Mouse (Mus musculus) cortical plate, adult 2 months (tissue): ENCODE data around the gene Gphn.

ENCODE experiments used
- CTCF ChIP-seq: fragments of 200-500 bp; IDR thresholded peaks from 2 replicates; pipeline ENCODE4 v1.5.1; 2011; ENCODE audit warnings: mild to moderate bottlenecking, control low read depth, low read length; ENCODE audit not compliant: insufficient read depth; ENCODE audit errors: extremely low read depth
- POLR2A ChIP-seq: fragments of 200-500 bp; IDR thresholded peaks from 2 replicates; pipeline ENCODE4 v1.6.1; 2011; ENCODE audit warnings: mild to moderate bottlenecking, low read length, control low read depth; ENCODE audit not compliant: insufficient read depth; ENCODE audit errors: extremely low read depth

- TF ChIP-seq CTCF = no peak
- no peak for TF ChIP-seq POLR2A
These were observed 30.8 kb upstream of the Gphn start for GRCm38 (mm10) chr12:78195368-78195767.
